Mouse (Mus musculus): ENCODE data around the gene Pnkd.
"Not testable (repeated sequence)": the region's sequence is repeated elsewhere in the genome, so short reads cannot be mapped to it uniquely, and the experiment has no call there.

Pnkd gene

DNA sequence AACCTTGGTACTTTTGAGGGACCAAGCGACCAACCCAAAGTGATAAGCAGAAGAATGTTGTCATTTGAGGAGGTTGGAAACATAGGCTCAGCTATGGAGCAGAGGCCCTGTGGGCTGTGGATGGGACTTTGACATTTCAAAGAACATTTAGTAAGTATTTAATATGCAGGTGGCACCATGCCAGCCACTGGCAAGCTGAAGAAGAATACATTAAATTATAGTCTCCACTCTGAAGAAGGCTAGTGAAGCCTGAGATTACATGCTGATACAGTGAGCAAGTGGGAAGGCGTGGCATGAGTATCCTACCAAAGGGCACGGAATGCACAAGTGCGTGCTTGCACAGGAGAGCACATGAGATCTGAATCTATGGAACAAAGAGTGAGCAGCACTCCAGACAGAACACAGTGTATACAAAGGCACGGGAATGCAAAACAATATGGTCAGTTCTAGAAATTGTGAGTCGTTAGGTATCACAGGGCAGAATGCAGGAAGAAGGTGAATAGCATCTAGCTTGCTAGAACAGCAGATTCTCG is 45.2 kb downstream of the Pnkd start:
- DNase-seq (ENCODE audit: low spot score in 2 of 2): no peak

DNA sequence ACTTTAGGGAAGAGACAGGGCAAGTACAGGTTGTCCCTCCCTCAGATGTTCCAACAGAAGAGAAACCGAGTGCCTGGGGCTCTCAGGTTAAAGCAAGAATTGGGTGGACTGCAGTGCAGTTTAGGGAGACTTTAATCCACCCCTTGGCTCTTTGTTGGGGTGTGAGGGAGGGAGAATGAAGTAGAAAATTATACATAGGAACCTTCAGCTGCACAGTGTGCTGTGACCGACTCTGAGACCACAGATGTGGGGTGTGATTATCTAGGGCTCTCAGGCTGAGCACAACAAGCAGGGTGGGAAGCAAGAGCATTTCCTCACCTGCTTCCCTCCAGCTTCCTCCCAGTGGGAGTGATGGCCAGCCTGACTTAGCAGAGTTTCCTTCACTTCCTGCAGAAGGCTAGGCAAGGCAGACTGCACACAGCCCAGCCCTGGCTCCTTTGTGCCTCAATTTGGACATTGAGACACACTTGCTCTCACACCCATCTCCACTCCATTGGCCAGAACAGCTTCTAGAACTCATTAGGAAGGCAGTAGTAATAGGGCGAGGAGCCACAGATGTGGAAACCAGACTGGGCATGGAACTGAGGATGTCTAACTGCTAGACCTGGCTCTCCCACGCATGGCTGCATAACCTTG is 46.4 kb downstream of the Pnkd start:
- no peak for DNase-seq (ENCODE audit: low spot score in 2 of 2)

DNA sequence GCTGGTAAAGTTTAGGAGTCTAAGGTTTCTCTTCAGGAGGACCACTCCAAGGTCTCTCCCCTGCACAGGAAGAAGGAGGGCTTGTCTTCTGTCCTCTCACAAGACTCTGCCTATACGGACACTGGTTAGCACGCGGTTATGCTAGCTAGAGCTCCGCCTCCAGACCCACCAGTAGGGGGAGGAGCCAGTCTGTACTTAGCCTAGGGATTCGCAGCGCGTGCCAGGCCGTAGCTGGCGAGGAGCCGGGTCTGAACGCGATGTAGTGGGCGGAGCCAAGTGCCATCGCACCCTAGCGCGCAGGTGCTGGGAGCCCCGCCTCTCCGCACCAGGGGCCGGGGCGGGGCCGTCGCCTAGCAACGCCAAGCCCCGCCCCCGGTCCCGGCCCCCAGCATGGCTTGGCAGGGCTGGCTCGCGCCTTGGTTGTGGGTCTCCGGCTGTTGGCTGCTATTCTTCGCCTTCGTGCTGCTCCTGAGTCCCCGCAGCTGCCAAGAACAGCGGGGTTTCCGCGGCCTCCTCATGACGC is 47.6 kb downstream of the Pnkd start:
- peak; percentile 93 to 94 for DNase-seq (ENCODE audit: low spot score in 2 of 2)

DNA sequence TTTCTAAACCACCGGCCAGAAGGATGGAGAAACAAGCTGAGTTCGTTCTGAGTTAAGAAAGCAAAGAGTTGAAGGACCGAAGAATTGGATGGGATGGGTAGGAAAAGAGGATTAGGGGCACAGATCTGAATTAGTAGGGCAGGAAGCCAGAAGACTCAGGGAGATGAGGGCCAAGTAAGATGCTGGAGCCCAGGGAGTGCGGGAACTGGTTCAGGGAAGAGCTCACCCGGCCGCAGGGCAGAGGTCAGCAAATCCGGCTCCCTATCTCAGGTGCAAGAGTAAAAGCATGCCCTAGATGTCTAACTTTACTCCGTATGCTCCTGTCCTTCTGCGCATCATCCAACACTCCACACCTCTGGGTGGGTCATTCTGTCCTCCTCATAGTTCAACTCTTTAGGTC is 48.2 kb downstream of the Pnkd start:
- no peak for DNase-seq (ENCODE audit: low spot score in 2 of 2)

DNA sequence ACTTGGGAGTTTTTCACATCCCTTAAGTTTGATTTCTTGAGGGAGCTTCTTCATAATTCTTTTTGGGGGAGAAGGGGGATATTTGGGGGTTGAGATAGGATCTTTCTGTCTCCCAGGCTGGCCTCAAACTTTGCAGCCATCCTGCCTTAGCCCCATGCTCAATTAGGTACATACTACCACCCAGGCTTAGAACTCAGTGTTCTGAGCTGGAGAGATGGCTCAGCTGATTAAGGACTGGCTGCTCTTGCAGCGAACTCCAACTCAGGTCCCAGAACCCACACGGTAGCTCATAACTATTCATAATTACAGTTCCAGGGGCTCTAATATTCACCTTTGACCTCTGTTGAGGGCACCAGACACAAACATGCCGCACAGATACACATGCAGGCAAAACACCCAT is 49.9 kb downstream of the Pnkd start:
- DNase-seq (ENCODE audit: low spot score in 2 of 2): no peak

DNA sequence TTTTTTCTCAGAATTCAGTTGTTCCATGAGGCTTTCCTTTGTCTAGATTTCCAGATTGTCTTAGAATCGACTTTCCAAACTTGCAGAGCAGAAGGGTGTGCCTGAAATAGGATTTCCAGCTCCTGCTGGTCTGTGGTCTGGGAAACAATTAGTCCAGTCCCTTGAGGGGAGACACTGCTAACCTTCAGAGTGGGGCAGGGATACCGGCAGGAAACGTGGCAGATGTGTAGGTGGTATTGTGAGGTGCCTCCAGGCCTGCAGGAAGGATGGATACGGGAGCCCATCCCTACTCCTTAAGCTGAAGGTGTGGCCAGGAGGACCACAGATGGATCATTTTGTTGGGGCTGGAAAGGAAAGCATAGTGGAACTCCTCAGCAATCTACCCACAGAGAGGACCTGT is 50.3 kb downstream of the Pnkd start:
- DNase-seq (ENCODE audit: low spot score in 2 of 2): no peak

DNA sequence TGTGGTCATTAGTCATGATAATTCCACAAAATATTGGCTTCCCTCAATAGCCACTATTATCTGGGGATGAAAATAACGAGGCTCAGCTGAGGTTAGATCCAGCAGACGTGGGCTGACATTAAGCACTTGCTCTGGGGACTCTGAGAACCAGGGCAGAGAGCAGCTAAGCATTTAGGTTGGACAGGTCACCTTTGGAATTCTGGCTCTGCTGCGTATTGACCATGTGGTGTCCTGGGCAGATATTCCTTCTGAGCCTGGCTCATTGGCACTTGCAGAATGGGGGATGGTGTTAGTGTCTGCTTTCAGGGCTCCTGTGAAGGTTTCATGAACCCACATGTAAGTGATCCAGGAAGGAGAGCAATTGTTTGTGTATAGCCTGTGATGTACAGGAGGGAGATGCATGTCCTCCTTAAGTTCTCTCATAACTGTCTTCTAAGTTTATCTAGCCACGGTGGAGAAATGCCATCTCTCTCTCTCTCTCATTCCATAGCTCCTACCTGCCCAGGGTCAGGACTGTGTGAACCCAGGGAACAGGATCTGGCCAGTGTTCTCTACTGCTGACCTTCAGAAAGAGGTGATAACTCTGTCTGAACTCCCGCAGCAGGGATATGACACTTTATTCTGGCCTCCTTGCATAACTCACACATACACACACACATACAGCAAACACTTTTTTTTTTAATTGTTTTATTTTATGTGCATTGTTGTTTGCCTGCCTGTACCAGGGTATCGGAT is 50.9 kb downstream of the Pnkd start:
- DNase-seq (ENCODE audit: low spot score in 2 of 2): no peak

DNA sequence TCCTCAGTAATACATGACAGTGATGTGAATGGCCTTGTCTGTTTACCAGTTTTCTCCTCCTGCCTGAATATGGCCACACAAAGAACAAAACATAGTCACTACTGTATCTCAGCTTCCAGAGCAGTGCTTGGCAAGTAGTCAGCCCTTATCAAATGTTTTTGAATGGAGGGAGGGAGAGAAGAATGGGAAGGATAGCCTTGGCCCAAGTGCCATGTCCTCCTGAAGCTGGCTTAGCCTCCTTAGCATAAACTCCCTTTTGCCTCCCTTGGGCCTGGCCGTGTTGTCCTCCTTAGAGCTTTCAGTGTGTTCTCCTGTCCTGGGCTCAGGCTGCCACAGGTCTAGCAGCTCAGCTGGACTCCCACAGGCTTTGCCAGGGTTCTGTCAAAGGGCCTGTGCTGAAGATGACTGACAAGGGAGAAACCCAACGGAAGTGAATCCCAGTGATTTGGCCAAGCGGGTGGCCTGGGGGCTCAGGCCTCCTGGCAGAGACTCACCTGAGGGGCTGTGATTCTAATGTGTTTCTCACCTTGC is 52.6 kb downstream of the Pnkd start:
- DNase-seq (ENCODE audit: low spot score in 2 of 2): no peak

DNA sequence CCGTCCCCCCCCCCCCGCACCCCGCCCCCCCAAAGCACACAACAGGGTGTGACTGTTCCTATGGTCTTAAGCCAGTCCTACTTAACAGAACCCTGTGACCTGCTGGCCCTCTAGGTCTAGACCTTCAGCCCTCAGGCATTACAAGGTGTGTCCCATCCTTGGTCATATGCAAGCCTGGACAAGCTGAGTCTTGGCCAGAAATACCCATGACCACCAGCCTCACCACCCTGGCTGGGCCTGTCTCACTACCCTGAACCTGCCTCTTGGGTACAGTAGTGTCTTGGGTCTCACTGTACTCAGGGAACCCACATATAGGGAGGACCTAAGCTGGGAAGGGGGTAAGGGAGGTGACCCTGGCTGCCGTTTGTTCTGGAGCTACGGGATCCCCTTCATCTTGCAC is 53.3 kb downstream of the Pnkd start:
- DNase-seq (ENCODE audit: low spot score in 2 of 2): no peak

DNA sequence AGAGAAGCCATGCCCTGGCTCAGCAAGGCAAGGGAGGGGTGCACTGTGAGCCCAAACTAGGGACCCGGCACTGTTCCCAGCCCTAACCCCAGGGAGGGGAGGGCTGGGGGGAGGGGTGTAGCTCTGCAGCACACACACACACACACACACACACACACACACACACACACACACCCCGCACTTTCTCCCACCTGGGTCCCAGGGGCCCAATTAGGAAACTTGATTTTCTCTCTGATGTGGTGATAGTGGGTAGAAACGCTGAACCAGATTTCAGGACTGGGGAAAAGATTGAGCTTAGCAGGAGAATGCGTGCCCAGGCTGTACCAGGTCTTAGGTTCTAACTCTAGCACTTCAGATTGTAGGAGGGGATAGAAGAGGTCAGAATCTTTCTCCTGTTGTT is 53.9 kb downstream of the Pnkd start:
- no peak for DNase-seq (ENCODE audit: low spot score in 2 of 2)

DNA sequence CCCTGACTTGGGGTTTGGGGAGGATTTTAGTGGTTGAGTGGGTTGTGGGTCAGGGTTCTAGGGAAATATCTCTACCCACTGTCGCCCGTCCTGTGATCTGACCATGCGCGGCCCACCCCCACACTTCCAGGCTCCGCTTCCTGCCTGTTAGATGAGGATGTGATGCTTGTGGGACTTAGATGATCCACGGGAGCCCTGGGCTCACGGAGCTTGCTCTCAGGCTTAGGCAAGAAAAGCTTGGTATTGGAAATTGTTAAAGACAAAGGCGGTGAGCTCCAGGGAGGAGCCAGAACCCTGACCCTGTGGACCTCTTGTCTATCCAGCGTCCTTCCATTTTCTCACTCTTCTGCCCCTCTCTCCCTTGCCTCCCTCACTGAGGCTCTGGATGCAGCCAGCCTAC is 55.2 kb downstream of the Pnkd start:
- no peak for DNase-seq (ENCODE audit: low spot score in 2 of 2)

DNA sequence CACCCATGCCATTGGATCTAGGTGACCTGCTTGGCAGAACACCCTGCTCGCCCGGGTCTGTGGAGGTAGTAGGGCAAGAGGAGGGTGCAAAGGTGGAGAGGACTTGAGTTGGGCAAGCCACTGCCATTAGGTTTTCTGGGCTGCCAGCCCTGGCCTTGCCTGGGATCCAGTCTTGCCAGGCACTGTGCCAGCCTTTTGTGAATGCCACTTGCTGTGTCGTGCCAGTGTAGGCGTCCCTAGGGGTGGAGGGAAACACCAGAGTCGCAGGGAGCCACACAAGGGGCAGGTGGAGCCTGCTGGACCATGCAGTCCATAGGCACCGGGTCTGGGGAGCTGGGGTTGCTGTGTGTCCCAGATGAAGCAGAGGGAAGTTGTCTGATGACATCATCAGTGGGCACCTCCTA is 55.6 kb downstream of the Pnkd start:
- no peak for DNase-seq (ENCODE audit: low spot score in 2 of 2)

DNA sequence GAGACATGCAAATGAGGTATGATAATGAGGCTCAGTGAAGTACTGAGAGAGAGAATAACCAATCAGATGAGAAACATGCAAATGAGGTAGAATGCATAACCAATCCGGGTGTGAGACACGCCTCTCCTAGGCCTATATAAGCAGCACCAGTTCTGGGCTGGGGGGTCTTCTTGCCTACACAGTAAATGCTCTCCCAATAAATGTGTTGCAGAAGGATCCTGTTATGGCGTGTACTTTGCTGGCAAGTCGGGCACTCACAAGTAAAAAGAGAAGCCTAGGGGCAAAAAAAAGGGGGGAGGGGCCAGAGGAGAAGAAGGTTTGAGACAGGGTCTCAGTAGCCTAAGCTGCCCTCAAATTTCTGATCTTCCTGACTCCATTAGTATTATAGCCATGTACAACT is 56.3 kb downstream of the Pnkd start:
- DNase-seq (ENCODE audit: low spot score in 2 of 2): not testable (repeated sequence)

DNA sequence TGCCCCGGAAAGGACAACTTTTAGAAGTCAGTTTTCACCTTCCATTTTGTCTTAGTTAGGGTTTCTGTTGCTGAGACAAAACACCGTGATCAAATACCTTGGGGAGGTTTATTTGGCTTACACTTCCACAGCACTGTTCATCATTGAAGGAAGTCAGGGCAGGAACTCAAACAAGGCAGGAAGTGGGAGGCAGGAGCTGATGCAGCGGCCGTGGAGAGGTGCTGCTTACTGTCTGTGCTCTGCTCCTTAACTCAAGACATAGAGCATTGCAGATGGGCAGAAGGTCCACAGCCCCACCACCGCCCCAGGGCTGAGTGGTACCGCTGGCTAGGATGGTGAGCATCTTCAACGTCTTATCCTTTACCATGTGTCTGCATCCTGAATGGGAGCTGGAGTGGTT is 57.2 kb downstream of the Pnkd start:
- no peak for DNase-seq (ENCODE audit: low spot score in 2 of 2)

DNA sequence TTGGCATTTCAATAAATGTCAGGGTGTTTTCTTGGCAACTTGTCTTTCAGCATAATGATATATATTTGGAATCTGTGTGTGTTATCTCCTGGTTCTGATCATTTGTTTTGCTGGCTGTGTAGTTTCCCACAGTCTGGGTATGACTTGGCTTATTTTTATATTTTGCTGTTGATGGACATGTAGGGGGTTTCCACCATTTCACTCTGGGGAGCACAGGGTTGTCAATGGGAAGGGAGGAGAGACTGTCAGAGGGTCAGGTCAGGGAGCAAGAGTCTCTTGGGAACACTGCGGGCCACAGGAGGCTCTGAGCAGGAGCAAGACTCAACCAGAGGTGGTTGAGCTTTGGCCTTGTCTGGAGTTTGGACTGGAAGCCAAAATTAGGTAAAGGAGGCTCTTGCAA is 57.6 kb downstream of the Pnkd start:
- DNase-seq (ENCODE audit: low spot score in 2 of 2): no peak

DNA sequence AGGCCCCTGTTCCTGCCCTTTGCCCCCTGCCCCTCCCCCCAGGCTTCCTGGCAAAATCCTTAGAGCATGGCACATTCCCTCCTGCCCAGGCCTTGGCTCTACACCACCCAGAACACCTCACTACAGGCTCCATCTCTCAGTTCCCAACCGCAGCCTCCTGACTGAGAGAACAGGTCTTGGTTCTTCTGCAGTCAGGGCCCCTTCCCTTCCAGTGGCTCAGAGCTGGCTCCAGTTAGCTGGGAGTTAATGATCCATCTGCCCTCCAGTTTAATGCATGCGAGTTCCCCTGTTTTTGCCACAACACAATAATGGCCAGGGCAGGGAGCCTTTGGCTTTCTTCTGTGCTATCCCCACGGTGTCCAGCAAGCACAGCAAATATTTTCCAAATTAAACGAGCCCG is 58.4 kb downstream of the Pnkd start:
- no peak for DNase-seq (ENCODE audit: low spot score in 2 of 2)

DNA sequence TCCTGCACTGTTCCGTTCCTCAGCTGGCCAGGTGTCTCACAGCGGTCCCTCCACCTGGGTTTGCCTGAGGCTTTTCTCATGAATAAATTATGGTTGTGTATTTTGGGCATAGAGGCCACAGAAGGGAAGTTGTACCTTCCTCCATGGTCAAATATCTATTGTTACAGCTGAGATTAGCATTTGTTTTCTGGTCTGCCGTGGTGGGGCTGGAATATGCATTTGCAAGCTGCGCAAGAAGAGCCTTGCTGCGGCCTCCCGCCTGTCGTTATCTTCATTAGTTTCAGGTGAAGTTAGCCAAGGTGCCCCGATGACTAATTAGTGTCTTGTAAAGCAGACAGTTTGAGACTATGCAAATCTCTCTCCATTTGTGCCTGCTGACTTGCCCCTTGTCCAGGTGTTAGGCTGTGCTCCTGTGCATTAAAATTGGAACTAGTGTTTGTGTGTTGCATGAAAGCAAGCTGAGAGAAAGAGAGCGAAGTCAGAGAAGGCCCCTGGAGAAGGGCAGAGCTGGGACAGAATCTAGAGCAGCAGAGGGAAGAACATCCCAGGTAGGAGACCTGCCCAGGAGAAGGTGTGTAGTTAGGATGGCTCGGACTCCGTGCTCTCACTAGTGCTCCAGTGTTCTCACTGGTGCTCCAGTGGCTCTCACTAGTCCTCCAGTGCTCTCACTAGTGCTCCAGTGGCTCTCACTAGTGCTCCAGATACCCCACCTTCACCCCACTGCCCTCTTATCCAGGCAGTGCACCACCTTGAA is 59.6 kb downstream of the Pnkd start:
- no peak for DNase-seq (ENCODE audit: low spot score in 2 of 2)

DNA sequence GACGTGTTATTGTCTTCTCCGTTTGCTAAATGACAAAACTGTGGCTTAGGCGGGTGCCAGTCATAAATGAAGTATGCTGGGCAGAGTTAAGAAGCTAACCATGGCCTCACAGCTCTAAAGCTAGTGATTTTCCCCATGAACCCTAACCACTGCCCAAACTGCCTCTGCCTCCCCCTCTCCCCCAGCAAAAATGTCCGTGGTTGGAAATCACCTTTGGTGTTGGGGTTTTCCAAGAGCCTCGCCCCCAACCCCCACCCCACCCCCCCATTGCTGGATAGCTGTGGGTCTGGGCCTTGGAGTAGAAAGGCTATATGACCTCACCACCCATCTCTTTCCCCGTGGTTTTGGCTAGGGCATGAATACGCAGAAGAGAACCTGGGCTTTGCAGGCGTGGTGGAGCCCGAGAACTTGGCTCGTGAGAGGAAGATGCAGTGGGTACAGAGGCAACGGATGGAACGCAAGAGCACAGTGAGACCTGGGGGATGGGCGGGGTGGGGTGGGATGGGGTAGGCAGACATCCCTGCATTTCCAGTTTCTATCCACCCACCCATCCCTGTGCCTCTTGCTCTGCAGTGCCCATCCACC is 66.5 kb downstream of the Pnkd start:
- no peak for DNase-seq (ENCODE audit: low spot score in 2 of 2)

DNA sequence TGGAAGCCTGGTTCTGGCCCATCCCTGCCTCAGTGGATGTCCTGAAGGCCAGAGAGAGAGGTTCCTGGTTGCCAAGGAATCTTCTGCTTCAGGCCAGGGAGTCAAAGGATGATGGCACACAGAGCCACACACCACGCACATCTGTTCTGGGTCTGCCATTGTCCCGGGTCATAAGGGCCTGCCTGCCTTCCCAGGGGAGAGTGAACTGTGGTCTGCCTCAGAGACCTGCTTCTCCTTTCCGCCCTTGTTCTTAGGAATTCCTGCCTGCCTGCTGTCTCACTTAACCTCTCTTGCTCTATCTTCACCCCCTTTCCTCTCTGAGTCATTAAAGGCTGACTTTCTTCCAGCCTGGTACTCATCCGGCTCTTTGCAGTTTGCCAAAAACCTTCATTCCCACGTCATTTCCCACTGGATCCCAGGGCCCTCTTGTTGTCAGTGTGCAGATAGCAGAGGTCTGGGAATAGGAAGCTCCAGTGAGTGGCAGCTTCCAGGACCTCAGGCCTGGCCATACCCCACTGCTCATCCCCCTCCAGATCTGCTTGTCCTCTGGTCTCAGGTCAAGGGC is 67.9 kb downstream of the Pnkd start:
- DNase-seq (ENCODE audit: low spot score in 2 of 2): no peak

DNA sequence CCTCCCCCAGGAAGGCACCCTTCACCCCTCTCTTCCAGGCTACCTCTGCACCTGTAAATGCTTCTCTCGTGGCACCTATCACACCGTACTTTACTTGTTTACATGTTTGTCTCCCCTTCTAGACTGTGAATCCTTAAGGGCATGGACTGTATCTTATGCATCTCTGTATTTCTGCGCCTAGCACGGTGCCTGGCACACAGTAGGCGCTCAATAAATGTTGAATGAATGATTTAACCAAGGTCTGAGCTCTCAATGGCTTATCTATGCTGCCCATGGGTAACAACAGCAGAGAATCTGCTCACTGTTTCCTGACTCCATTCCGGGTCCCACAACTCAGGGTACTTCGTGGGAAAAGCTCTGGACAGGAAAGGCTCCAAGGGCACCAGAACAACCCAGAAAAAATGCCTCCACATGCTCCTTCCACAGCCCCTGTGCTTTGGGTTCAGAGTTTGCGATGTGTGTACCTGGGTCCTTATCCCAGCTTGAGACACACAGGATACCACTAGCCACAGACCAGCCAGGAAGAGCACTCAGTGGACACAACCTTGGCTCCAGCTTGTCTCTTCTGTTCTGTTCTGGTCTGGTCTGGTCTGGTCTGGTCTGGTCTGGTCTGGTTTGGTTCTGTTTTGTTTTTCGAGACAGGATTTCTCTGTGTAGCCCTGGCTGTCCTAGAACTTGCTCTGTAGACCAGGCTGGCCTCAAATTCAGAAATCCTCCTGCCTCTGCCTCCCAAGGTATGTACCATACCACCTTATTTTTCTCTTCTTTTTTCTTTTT is 68.9 kb downstream of the Pnkd start:
- no peak for DNase-seq (ENCODE audit: low spot score in 2 of 2)

DNA sequence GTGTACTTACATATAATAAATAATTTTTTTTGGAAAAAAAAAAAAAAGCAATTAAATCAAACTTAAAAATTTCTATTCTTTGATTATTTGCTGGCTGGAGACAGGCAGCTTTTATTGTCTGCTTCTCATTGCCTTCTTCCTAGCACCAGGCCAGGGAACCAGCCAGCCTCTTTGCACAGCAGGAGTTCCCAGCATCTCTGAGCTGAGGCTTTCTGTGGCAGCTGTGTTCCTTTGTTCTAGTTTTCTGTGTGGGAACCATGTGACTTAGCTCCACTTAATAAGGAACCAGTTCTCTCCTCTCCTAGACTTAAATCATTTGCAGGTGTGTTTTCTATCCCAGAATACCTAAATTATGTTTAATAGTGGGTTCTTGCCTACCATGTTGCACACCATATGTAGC is 72.8 kb downstream of the Pnkd start:
- DNase-seq (ENCODE audit: low spot score in 2 of 2): no peak
